Mouse (Mus musculus) forebrain, embryonic 14.5 days (tissue): ENCODE measurements around the gene Olfr1417. TPM values are rescaled to one million over a fixed set of nuclear protein-coding genes. Genes with fewer than 3 reads are reported as not detected.

Experiments used
- ATAC-seq: fragments of 200-750 bp; cut with Nextera tagmentation; 2 replicates; pipeline ENCODE4 v1.8.0; 2017; ENCODE audit warnings: mild to moderate bottlenecking, moderate library complexity
- DNase-seq: peaks from one replicate; pipeline ENCODE4 v3.0.0-alpha.2; 2015; ENCODE audit warnings: low spot score
- H3K27ac ChIP-seq: fragments of 300-500 bp; sonication (generic); 2 replicates; pipeline ENCODE4 v1.5.1; 2014; ENCODE audit warnings: low read depth, mild to moderate bottlenecking, control low read depth, low read length, moderate library complexity
- H3K27me3 ChIP-seq: fragments of 300-500 bp; sonication (generic); replicated peaks from 2 replicates; pipeline ENCODE4 v1.6.1; 2014; ENCODE audit warnings: low read length, control low read depth, mixed read lengths; ENCODE audit not compliant: control insufficient read depth, insufficient read depth
- H3K36me3 ChIP-seq: fragments of 300-500 bp; sonication (generic); 2 replicates; pipeline ENCODE4 v1.6.1; 2014; ENCODE audit warnings: low read length, control low read depth; ENCODE audit not compliant: control insufficient read depth, insufficient read depth
- H3K4me1 ChIP-seq: fragments of 300-500 bp; sonication (generic); 2 replicates; pipeline ENCODE4 v1.6.1; 2014; ENCODE audit warnings: antibody characterized with exemption, low read length, control low read depth; ENCODE audit not compliant: control insufficient read depth, insufficient read depth
- H3K4me2 ChIP-seq: fragments of 300-500 bp; sonication (generic); 2 replicates; pipeline ENCODE4 v1.6.1; 2014; ENCODE audit warnings: mild to moderate bottlenecking, control low read depth, low read length
- H3K4me3 ChIP-seq: fragments of 300-500 bp; sonication (generic); 2 replicates; pipeline ENCODE4 v1.5.1; 2014; ENCODE audit warnings: low read depth, low read length, control low read depth
- H3K9ac ChIP-seq: fragments of 300-500 bp; sonication (generic); 2 replicates; pipeline ENCODE4 v1.6.1; 2014; ENCODE audit warnings: mild to moderate bottlenecking, low read length, control low read depth, moderate library complexity
- H3K9me3 ChIP-seq: fragments of 300-500 bp; sonication (generic); replicated peaks from 2 replicates; pipeline ENCODE4 v1.6.1; 2016; ENCODE audit warnings: low read length, control low read depth, mixed read lengths; ENCODE audit not compliant: control insufficient read depth
- WGBS: fragments of 180-500 bp; shearing (Covaris S2); extraction: QIAGEN DNeasy Blood & Tissue Kit; methylation state at CpG from one replicate; pipeline ENCODE4 v1.1.7; 2014; 5-methylcytosine and 5-hydroxymethylcytosine counted together
- polyA plus RNA-seq: library from polyadenylated mRNA; unstranded; fragments of >200 nt; fragmentation: Nextera tagmentation; extraction: Ambion mirVana; gene quantifications from 2 replicates; pipeline ENCODE4 v1.2.1, GENCODE M21; 2014

The Olfr1417 gene
- polyA plus RNA-seq, 1 experiment from 2014 or later, result not detected

DNA sequence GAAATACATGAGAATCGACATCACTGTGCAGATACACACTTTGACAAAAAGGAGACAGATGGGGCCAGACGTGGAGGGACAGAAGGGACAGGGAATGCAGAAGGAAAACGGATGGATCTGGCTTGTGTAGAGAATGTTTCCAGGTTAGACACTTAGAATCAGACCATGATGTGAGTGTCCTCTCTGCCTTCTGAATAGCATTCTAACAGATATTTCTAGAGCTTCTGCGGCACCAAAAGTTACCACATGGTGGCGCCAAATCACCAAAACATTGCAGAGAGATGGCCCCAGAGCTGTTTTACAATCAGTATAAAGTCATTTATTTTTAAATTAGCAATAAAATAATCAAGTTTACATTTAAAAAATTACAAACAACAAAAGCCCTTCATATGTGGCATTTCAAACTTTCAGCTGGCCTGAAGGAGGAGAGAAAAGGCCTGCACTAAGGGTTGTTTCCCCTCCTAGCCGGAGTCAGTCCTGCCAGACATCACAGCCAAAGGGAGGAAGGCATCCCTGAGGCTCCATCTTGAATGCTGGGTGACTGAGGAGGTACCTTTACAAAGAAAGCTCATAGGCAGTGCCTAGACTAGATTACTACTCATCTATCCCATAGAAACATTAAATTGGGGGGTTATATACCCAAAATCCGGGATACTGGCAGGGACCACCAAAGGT, 61.7 kb downstream of the Olfr1417 start:
- H3K4me3 ChIP-seq, result no peak overlapping the region
- no peak overlapping the region for H3K4me2 ChIP-seq
- 63% methylated on average over 7 of the region's 7 CpGs for WGBS

More for the DNA sequence above, 61.7 kb downstream of the Olfr1417 start:
- peaks cover 27% of the 10 kb centered on the region for H3K36me3 ChIP-seq
- H3K9me3 ChIP-seq, result no peaks in the 10 kb centered on the region
- H3K27ac ChIP-seq, result no peak overlapping the region
- peak; percentile 61 for DNase-seq
- H3K27me3 ChIP-seq, result no peaks in the 10 kb centered on the region
- no peak overlapping the region for H3K9ac ChIP-seq
- peak; percentile 72 for ATAC-seq
- H3K4me1 ChIP-seq, result no peaks in the 10 kb centered on the region

Other genes with a start within 250 kb of the Olfr1417 start
- gene Ms4a6d, start 234.4 kb downstream of the Olfr1417 start, polyA plus RNA-seq, result 2.7 and 2.8 TPM in 2 replicates
- not detected in 2 replicates for gene Ms4a2, start 215.5 kb downstream of the Olfr1417 start, polyA plus RNA-seq
- gene Ms4a3, start 198.4 kb downstream of the Olfr1417 start, polyA plus RNA-seq, result not detected in 2 replicates
- not detected in 2 replicates for gene Oosp2, start 178.7 kb downstream of the Olfr1417 start, polyA plus RNA-seq
- gene Oosp1, start 148.1 kb downstream of the Olfr1417 start, polyA plus RNA-seq, result not detected in 2 replicates
- not detected in 2 replicates for gene Oosp3, start 142.2 kb downstream of the Olfr1417 start, polyA plus RNA-seq
- gene Gif, start 91.7 kb downstream of the Olfr1417 start, polyA plus RNA-seq, result not detected in 2 replicates
- gene Mrpl16, start 68.8 kb downstream of the Olfr1417 start, polyA plus RNA-seq, result 48.6 and 52.0 TPM in 2 replicates
- 11.8 and 14.5 TPM in 2 replicates for gene Stx3, start 19.8 kb downstream of the Olfr1417 start, polyA plus RNA-seq
- not detected in 2 replicates for gene Olfr1418, start 21.8 kb upstream of the Olfr1417 start, polyA plus RNA-seq
- gene Olfr1419, start 35.9 kb upstream of the Olfr1417 start, polyA plus RNA-seq, result not detected in 2 replicates
- not detected in 2 replicates for gene Olfr1420, start 47.3 kb upstream of the Olfr1417 start, polyA plus RNA-seq
- gene Patl1, start 73.2 kb upstream of the Olfr1417 start, polyA plus RNA-seq, result 16.1 and 21.2 TPM in 2 replicates
- gene Osbp, start 126.7 kb upstream of the Olfr1417 start, polyA plus RNA-seq, result 7.2 and 7.4 TPM in 2 replicates
- gene Olfr1423, start 202.1 kb upstream of the Olfr1417 start, polyA plus RNA-seq, result not detected in 2 replicates
- gene Olfr1424, start 223.5 kb upstream of the Olfr1417 start, polyA plus RNA-seq, result not detected in 2 replicates
- not detected in 2 replicates for gene Olfr1425, start 238.5 kb upstream of the Olfr1417 start, polyA plus RNA-seq